Mouse (Mus musculus) ES-Bruce4 (cell line): ENCODE data around the gene Lca5l. TPM values are rescaled to one million over a fixed set of nuclear protein-coding genes. Genes with fewer than 3 reads are reported as not detected.
A peak's percentile ranks its signal among the peaks of the same experiment; 100 is the strongest.
"Not testable (repeated sequence)": the region's sequence is repeated elsewhere in the genome, so short reads cannot be mapped to it uniquely, and the experiment has no call there.

ENCODE experiments used
- H3K27ac ChIP-seq: 2 replicates; pipeline ENCODE4 v1.5.1; 2012; ENCODE audit warnings: low read length, inconsistent platforms; ENCODE audit not compliant: insufficient read depth
- H3K27me3 ChIP-seq: 2 replicates; pipeline ENCODE4 v1.6.1; 2012; ENCODE audit warnings: mild to moderate bottlenecking, low read length, inconsistent platforms; ENCODE audit not compliant: control insufficient read depth, poor library complexity, insufficient read depth, severe bottlenecking
- H3K36me3 ChIP-seq: 2 replicates; pipeline ENCODE4 v1.6.1; 2012; ENCODE audit warnings: inconsistent platforms, mild to moderate bottlenecking, low read length, moderate library complexity; ENCODE audit not compliant: control insufficient read depth, poor library complexity, insufficient read depth, severe bottlenecking
- H3K4me1 ChIP-seq: one replicate; pipeline ENCODE4 v1.8.1; 2011; ENCODE audit warnings: low read length; ENCODE audit not compliant: control insufficient read depth, insufficient read depth
- H3K4me3 ChIP-seq: 2 replicates; pipeline ENCODE4 v1.5.1; 2011; ENCODE audit warnings: low read depth, mild to moderate bottlenecking, low read length
- H3K9ac ChIP-seq: 2 replicates; pipeline ENCODE4 v1.6.1; 2012; ENCODE audit warnings: low read depth, mild to moderate bottlenecking, inconsistent platforms; ENCODE audit not compliant: poor library complexity, severe bottlenecking
- H3K9me3 ChIP-seq: replicated peaks from 2 replicates; pipeline ENCODE4 v1.6.1; 2012; ENCODE audit warnings: mild to moderate bottlenecking, low read length, inconsistent platforms; ENCODE audit not compliant: control insufficient read depth, poor library complexity, insufficient read depth, severe bottlenecking
- CTCF ChIP-seq: IDR thresholded peaks from one replicate; pipeline ENCODE4 v1.8.1; 2011; ENCODE audit warnings: low read depth, low read length
- EP300 ChIP-seq: IDR thresholded peaks from 2 replicates; pipeline ENCODE4 v1.6.1; 2011; ENCODE audit warnings: low read depth, low read length; ENCODE audit not compliant: insufficient read depth
- POLR2A ChIP-seq: IDR thresholded peaks from one replicate; pipeline ENCODE4 v1.8.1; 2011; ENCODE audit warnings: low read length; ENCODE audit not compliant: insufficient read depth
- polyA plus RNA-seq: library from polyadenylated mRNA; stranded (reverse); fragments of >200 nt; gene quantifications from 2 replicates; pipeline ENCODE4 v1.2.4, GENCODE M21; 2011; ENCODE audit warnings: low read depth; ENCODE audit not compliant: missing spikeins, insufficient read depth, insufficient read length

The Lca5l gene
- polyA plus RNA-seq, 1 experiment: 0.25 TPM

DNA sequence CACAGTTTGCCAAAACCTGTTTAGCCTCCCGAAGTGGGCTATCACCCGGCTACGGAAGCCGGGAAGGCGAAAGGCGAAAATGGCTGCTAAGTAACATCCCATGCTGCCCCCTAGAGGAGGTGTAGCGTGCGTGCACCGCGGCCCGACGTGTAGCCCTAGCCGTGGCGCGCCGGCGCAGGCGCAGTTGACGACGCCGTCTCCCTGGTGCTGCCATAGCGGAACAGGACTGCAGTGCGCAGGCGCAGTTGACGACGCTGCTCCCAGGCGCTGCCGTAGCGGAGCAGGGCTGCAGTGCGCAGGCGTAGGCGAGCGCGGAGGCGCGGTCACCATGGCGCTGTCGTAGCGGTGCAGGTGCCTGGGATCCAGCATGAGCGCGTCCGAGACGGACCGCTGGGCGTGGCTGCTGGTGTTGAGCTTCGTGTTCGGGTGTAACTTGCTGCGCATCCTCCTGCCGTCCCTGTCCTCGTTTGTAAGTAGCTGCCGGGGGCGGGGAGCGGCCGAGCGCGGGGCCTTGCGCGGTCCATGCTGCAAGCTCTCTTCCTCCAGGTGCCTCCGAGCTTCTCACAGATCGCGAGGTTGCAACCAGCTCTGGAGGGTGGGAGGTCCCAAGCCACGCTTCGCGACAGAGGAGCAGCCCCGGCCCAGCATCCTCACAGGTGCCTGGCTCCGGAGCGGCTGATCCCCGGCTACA is 46.8 kb downstream of the Lca5l start, which contains the start of gene Wrb:
TSS of gene Wrb (plus strand) at position 298 of the 691 bp plus-strand sequence.
- Histone ChIP-seq H3K4me1 (no peaks in the 10 kb centered on the region), H3K27ac (no peak within 1 kb of the TSS), H3K9ac (peak within 1 kb of the TSS; percentile 38), H3K27me3 (no peaks in the 10 kb centered on the region), H3K9me3 (no peaks in the 10 kb centered on the region), H3K36me3 (no peaks in the 10 kb centered on the region), H3K4me3 (peak within 1 kb of the TSS; percentile 81)
- TF ChIP-seq POLR2A: peak; percentile 25
- peak; percentile 70; the same call in 1 of the 2 replicates for TF ChIP-seq EP300
- peak; percentile 88 for TF ChIP-seq CTCF

DNA sequence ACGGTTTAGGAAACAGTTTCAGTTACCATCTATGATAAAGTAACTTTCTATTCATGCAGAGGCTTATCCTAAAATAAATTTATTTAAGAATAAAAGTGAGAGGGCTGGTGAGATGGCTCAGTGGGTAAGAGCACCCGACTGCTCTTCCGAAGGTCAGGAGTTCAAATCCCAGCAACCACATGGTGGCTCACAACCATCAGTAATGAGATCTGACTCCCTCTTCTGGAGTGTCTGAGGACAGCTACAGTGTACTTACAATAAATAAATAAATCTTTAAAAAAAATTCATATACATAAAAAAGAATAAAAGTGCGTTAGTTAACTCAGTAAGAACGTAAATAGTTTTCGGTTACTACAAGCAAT is 47.3 kb downstream of the Lca5l start:
- H3K4me3 ChIP-seq, H3K4me1 ChIP-seq, H3K9ac ChIP-seq, H3K36me3 ChIP-seq, H3K9me3 ChIP-seq, H3K27me3 ChIP-seq, H3K27ac ChIP-seq: not testable (repeated sequence)

DNA sequence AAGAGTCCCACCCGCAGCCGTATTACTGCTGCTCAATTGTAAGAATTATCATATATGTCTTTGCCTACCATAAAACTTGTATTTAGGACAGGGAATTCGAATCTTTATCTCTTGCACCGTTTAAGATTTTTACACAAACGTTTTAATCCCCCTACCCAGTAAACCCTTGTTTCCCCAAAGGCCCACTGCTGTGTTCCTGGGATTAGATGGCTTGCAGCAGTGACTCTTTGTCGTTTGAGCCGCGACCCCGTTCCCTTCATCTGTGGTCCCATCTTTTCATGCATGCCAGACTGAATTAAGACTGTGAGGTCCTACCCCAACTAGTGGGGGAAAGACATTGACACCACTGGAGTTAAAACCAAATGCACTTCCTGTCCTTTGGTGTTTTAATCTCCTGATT is 63.6 kb downstream of the Lca5l start:
- Histone ChIP-seq H3K4me3 (peak overlapping the region; percentile 77), H3K27me3 (no peaks in the 10 kb centered on the region), H3K9me3 (no peaks in the 10 kb centered on the region), H3K36me3 (peaks cover 26% of the 10 kb centered on the region), H3K27ac (no peak overlapping the region), H3K9ac (peak overlapping the region; percentile 59), H3K4me1 (peaks cover 2% of the 10 kb centered on the region)
- no peak for TF ChIP-seq POLR2A
- no peak for TF ChIP-seq CTCF
- TF ChIP-seq EP300: no peak

DNA sequence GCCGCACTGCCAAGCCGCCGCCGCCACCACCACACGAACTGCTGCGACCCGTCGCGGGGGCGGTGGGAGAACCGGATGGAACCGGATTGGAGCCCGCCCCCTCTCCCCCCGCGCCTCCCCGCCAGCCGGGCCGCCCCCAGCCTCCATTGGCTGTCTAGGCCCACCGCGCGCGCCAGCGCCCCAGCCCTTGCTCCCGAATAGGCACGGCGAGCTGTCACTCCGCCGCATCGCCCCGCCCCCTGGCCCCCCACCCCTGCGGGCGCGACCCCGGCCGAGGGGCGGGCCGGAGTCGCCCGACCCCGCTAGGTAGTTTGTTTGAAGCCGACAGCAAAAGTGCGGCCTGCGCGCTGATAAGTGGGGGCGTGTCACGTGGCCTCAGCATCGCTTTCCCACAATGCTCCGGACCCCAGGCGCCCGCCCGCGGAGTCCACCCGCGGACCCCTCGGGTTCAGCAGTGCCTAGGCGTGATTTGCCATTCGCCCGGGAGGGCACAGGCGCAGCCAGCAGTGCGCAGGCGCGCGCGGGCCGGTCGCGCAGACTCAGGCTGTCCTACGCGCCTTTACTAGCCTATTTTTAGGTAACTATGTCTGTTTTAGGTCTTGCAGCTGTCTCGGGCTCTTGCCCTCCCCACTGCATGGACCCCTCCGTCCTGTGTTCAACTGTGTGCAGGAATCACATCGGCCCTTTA is 64.3 kb downstream of the Lca5l start, which contains the start of gene Hmgn1:
TSS of gene Hmgn1 (minus strand) at position 73 of the 688 bp plus-strand sequence.
- Histone ChIP-seq H3K36me3 (peaks cover 32% of the 10 kb centered on the region), H3K9me3 (no peaks in the 10 kb centered on the region)
- TF ChIP-seq POLR2A (peak; percentile 95), CTCF (no peak)

DNA sequence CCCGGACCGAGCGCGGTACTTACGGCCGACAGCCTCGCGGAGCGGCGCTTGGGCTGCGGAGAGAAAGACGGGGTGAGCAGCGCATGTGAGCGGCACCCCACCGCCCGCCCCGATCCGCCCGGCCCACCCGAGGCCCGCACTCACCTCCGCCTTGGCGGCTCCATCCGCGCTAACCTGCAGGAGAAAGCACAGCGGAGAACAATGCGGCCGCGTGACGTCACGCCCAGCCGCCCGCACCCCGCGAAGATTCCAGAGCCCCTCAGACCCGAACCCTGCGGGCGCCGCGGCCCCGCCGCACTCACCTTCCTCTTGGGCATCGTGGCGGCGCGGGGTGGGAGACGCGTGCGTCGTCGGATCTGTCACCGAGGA is 64.8 kb downstream of the Lca5l start:
- H3K27me3 ChIP-seq: no peaks in the 10 kb centered on the region
- no peaks in the 10 kb centered on the region for H3K9me3 ChIP-seq
- peaks cover 37% of the 10 kb centered on the region for H3K36me3 ChIP-seq
- H3K27ac ChIP-seq: peak overlapping the region; percentile 25; the same call in 1 of the 2 replicates
- H3K9ac ChIP-seq: peak overlapping the region; percentile 98
- peak overlapping the region; percentile 78 for H3K4me3 ChIP-seq
- H3K4me1 ChIP-seq: peaks cover 2% of the 10 kb centered on the region
- TF ChIP-seq POLR2A (no peak), CTCF (no peak), EP300 (no peak)

More for the DNA sequence above, 64.3 kb downstream of the Lca5l start, which contains the start of gene Hmgn1:
- peaks cover 2% of the 10 kb centered on the region for H3K4me1 ChIP-seq
- peak within 1 kb of the TSS; percentile 78 for H3K4me3 ChIP-seq
- peak within 1 kb of the TSS; percentile 98 for H3K9ac ChIP-seq
- H3K27me3 ChIP-seq: no peaks in the 10 kb centered on the region
- peak within 1 kb of the TSS; percentile 25; the same call in 1 of the 2 replicates for H3K27ac ChIP-seq

DNA sequence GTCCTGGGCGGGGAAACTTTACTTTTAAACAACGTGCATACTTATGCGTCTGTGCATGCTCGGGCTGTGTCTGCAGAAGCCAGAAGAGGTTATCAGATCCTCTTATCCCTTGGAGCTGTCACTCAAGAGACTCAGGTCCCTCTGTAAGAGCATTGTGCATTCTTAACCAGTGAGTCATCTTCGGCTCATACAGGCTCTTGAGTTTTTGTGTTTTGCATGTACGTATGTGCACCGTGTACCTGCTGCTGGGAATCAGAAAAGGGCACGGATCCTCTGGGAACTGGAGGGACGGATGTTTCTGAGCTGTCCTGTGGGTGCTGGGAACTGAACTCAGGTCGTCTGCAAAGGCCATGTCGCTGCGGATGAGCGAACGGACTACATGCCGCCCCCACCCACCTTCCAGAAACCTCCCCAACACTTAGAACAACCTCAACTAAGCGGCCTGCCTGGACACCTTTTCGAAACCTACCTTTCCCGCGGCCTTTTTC is 65.3 kb downstream of the Lca5l start:
- Histone ChIP-seq H3K9me3 (no peaks in the 10 kb centered on the region), H3K4me1 (peaks cover 2% of the 10 kb centered on the region), H3K27me3 (no peaks in the 10 kb centered on the region), H3K9ac (peak overlapping the region; percentile 98), H3K27ac (peak overlapping the region; percentile 25; the same call in 1 of the 2 replicates), H3K36me3 (peaks cover 39% of the 10 kb centered on the region), H3K4me3 (peak overlapping the region; percentile 78)
- no peak for TF ChIP-seq POLR2A
